Mouse (Mus musculus): ENCODE results near the gene Rab9. TPM values are rescaled to one million over a fixed set of nuclear protein-coding genes. Genes with fewer than 3 reads are reported as not detected.
"Not testable (repeated sequence)": the region's sequence is repeated elsewhere in the genome, so short reads cannot be mapped to it uniquely, and the experiment has no call there.

Rab9 gene
- polyA plus RNA-seq (2016; fragmentation: Nextera tagmentation; extraction: Ambion mirVana), result 41.1 and 43.2 TPM in 2 replicates

DNA sequence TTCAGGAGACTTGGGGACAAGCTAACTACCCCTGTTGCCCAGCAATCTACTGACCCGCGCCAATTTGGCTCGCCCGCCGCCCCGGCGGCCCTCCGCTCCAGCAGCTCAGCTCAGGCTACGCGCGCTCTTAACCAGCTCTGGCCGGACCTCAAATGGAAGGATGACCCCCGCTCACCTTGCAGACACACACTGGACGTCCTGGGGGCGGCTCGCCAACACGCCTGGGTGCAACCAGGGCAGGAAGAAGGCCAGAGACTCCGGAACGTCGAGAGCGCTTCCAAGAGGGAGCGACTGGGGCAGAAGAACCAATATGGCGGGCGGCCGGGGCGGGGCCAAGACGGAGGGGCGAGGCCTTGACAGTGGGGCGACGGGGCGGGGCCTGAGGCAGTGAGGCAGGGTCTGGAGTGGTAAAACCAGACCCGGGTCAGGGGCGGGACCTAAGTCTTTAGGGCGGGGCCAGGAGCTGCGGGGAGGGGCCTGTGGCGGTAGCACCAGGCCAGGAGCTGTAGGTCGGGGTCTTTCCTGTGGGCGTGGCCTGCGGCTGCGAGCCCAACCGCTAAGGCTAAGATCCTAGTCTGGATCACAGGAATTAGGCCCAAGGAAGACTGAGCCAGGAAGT lies at the start of gene Rab9:
TSS of gene Rab9 (minus strand) at position 503 of the 619 bp plus-strand sequence.
- H3K36me3 ChIP-seq, result peaks cover 19% of the 10 kb centered on the region
- H3K27me3 ChIP-seq (ENCODE audit: low read depth, poor library complexity, severe bottlenecking), result peaks cover 63% of the 10 kb centered on the region
- 14% methylated on average over 41 of the region's 41 CpGs for WGBS
- peak within 1 kb of the TSS; percentile 71 for H3K4me3 ChIP-seq
- H3K27ac ChIP-seq (replicated peaks), result peak within 1 kb of the TSS; percentile 90
- DNase-seq (ENCODE audit: low spot score), result peak; percentile 92
- peaks cover 7% of the 10 kb centered on the region; the same call in 1 of the 2 replicates for H3K4me1 ChIP-seq
- no peaks in the 10 kb centered on the region for H3K9me3 ChIP-seq (replicated peaks)

DNA sequence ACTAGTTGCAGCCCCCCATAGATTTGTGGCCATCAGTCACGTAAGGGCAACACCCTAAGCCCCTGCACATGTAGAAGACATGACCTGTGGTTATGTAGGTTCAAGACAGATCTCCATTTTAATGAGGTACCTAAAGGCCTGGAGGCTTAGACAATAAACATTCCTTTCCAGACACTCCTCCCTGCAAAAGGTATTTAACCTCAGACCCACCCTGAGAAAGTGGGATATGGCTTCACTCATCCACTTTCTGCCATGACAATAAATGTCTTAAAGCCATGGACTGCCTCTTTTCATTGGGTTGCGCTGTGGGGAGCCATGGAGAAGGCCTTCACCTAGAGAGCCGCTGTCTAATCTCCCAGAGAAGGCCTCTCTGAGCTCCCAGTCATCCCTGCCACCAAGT lies 48.5 kb upstream of the Rab9 start:
- DNase-seq (ENCODE audit: low spot score), result no peak
- no peaks in the 10 kb centered on the region for H3K9me3 ChIP-seq (replicated peaks)
- WGBS, result 90% methylated on average over 3 of the region's 3 CpGs
- no peak overlapping the region for H3K27ac ChIP-seq (replicated peaks)
- peaks cover 79% of the 10 kb centered on the region for H3K27me3 ChIP-seq (ENCODE audit: low read depth, poor library complexity, severe bottlenecking)
- no peaks in the 10 kb centered on the region for H3K36me3 ChIP-seq
- no peaks in the 10 kb centered on the region for H3K4me1 ChIP-seq
- no peak overlapping the region for H3K4me3 ChIP-seq

DNA sequence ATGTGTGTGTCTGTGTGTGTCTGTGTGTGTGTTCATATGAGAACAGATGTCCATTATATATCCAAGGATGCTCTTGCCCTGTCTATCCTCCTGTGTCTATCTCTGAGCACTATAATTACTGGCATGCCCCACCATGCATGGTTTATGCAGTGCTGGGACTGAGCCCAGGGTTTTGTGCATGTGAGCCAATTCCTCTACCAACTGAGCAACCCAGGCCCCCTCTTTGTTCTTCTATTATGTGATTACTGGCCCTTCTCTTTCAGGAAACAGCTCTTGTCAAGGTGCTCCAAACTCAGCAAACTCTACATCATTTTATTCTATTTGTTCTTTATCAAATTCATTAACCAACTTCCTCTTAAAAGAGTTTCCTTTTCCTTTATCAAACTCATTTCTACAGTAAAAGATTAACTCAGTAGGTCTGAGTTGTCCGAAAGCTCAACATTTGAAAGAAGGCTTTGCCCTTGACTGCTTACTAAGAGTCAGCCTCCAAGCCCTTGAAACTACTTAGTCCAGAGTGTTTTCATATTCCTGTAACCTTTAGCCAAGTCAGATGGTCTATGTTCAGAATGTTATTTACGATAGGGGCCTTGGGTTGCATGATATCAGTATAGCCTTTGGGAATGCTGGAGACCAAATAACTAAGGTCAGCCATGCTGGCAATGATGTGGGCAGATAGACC lies 46.1 kb upstream of the Rab9 start:
- no peak for DNase-seq (ENCODE audit: low spot score)
- Histone ChIP-seq H3K27ac (replicated peaks) (no peak overlapping the region), H3K4me1 (no peaks in the 10 kb centered on the region), H3K9me3 (replicated peaks) (no peaks in the 10 kb centered on the region), H3K4me3 (no peak overlapping the region), H3K36me3 (no peaks in the 10 kb centered on the region), H3K27me3 (ENCODE audit: low read depth, poor library complexity, severe bottlenecking) (peaks cover 76% of the 10 kb centered on the region)
- 96% methylated on average over 2 of the region's 2 CpGs for WGBS

DNA sequence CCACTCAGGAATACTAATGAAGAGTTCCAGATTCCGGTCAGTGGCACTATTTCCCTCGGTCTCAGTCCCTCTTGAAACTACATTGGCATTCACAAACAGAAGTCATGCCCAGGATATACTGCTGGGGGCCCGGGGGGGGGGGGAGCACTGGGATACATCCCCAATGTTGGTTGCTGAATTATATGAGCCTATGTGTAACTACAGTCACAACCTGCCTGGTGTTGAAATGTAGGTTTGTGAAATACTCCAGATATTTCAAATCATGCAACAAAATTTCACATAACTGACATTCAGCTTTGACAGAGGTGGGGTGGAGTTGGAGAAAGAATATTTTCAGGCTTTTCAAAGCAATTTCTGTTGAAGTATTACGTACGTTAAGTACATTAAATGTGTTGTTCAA lies 41.1 kb upstream of the Rab9 start:
- H3K27me3 ChIP-seq (ENCODE audit: low read depth, poor library complexity, severe bottlenecking), result peaks cover 80% of the 10 kb centered on the region
- 87% methylated on average over 5 of the region's 5 CpGs for WGBS
- no peaks in the 10 kb centered on the region for H3K4me1 ChIP-seq

DNA sequence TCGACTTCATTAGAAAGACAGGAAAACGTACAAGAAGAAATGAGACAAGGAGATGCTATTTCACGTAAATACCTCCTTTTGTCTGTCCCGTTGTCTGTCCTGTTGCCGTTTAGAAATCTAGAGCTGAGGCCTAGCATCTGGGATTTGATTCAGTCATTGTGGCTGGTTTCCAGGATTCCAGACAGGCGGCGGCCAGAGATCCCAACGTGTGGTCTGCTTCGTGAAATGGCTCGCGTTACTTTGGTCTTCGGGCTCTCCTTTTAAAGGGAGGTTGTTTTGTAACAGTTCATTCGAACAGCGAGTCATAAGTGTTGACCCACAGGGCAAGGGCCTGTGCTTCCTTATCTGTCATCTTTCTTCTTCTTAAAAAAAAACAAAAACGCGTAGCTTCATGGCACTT lies 38.7 kb upstream of the Rab9 start, which contains the start of gene Tceanc:
TSS of gene Tceanc (minus strand) at position 223 of the 400 bp plus-strand sequence.
- Histone ChIP-seq H3K4me1 (0 out of 2 replicates have a peak, but pooled peaks cover 3% of the 10 kb centered on the region), H3K36me3 (no peaks in the 10 kb centered on the region), H3K4me3 (no peak within 1 kb of the TSS), H3K27ac (replicated peaks) (no peak within 1 kb of the TSS), H3K27me3 (ENCODE audit: low read depth, poor library complexity, severe bottlenecking) (peaks cover 89% of the 10 kb centered on the region), H3K9me3 (replicated peaks) (no peaks in the 10 kb centered on the region)
- WGBS, result 81% methylated on average over 16 of the region's 16 CpGs
- DNase-seq (ENCODE audit: low spot score), result no peak

More for the DNA sequence above, 41.1 kb upstream of the Rab9 start:
- no peaks in the 10 kb centered on the region for H3K36me3 ChIP-seq
- no peak for DNase-seq (ENCODE audit: low spot score)
- no peaks in the 10 kb centered on the region for H3K9me3 ChIP-seq (replicated peaks)
- H3K27ac ChIP-seq (replicated peaks), result no peak overlapping the region
- no peak overlapping the region for H3K4me3 ChIP-seq

DNA sequence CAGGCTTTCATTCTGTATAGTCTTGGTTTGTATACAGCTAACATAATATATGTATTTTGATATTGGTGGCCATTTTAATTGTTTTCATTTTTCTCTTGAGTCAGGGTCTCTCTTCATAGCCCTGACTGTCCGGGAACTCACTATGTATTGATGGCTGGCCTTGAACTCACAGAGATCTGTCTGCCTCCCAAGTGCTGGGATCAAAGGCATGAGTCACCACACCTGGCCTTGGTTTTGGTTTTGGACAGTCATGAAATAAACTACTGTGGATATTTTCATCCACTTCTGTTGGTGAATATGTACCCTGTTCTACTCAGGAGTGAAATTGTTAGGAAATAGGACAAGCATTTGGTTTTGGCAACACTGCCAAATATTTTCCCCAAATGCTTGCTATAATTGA lies 37.0 kb upstream of the Rab9 start:
- Histone ChIP-seq H3K36me3 (no peaks in the 10 kb centered on the region), H3K4me1 (0 out of 2 replicates have a peak, but pooled peaks cover 3% of the 10 kb centered on the region), H3K4me3 (no peak overlapping the region), H3K27me3 (ENCODE audit: low read depth, poor library complexity, severe bottlenecking) (peaks cover 82% of the 10 kb centered on the region), H3K27ac (replicated peaks) (no peak overlapping the region), H3K9me3 (replicated peaks) (no peaks in the 10 kb centered on the region)
- DNase-seq (ENCODE audit: low spot score), result no peak
- WGBS, result 76% methylated on average over 1 of the region's 1 CpGs

DNA sequence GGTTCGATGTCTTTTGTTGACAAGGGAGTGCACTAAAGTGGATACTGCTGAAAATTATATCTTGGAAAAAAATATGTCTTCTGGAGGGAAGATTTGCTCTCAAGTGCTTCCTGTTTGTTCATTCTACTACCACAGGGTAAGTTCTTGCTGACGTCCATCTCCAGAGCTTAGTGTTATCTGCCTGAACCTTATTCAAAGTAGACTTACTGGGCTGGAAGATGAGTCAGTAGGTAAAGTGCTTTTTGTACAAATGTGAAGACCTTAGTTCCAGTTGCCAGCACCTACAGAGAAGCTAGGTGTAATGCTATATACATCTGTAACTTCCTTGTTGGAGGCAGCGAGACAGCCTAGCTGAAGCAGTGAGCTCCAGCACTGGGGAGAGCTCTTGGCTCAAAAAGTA lies 36.3 kb upstream of the Rab9 start:
- Histone ChIP-seq H3K36me3 (no peaks in the 10 kb centered on the region), H3K9me3 (replicated peaks) (no peaks in the 10 kb centered on the region), H3K27me3 (ENCODE audit: low read depth, poor library complexity, severe bottlenecking) (peaks cover 82% of the 10 kb centered on the region), H3K4me1 (0 out of 2 replicates have a peak, but pooled peaks cover 3% of the 10 kb centered on the region), H3K4me3 (no peak overlapping the region), H3K27ac (replicated peaks) (no peak overlapping the region)
- DNase-seq (ENCODE audit: low spot score), result no peak
- 90% methylated on average over 3 of the region's 3 CpGs for WGBS

DNA sequence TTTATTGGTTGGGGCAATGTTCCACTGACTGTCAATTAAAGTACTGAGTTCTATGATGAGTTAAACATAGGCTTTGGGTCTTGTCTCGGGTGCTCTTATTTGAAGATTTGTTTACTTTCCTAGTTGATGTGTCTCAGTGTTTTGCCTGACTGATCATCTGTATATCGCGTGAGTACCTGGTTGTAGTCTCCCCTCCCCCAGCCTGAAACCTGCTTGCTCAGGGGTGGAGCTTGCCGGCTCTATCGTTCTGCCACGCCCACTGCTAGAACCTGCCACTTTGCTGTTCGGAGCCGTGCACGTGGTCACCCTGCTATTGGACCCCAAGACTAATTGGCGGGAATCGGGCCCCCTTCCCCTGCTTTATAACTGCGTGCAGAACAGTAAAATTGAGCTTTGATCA lies 34.4 kb upstream of the Rab9 start:
- H3K36me3 ChIP-seq; H3K27ac ChIP-seq (replicated peaks); H3K4me1 ChIP-seq; H3K9me3 ChIP-seq (replicated peaks); H3K4me3 ChIP-seq; DNase-seq (ENCODE audit: low spot score): not testable (repeated sequence)
- 34% methylated on average over 12 of the region's 12 CpGs for WGBS
- peaks cover 80% of the 10 kb centered on the region for H3K27me3 ChIP-seq (ENCODE audit: low read depth, poor library complexity, severe bottlenecking)

DNA sequence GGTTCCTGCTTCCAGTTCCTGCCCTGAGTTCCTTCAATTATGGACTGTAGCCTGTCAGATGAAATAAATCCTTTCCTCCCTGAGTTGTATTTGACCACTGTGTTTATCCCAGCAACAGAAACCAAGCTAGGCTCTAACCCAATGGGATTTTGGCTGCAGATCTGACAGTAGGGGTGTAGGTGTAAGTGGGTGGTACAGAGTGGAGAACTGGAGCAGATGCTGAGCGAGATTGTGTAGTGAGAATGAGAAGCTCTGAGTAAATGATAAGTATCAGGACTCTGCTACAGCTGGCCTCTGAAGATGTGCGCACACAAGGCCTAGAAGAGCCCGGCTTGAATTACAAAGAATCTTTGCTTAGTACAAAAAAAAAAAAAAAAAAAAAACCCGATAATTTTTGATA lies 32.4 kb upstream of the Rab9 start:
- no peak for DNase-seq (ENCODE audit: low spot score)
- 0 out of 2 replicates have a peak, but pooled peaks cover 8% of the 10 kb centered on the region for H3K4me1 ChIP-seq
- H3K4me3 ChIP-seq, result no peak overlapping the region
- no peak overlapping the region for H3K27ac ChIP-seq (replicated peaks)
- no peaks in the 10 kb centered on the region for H3K36me3 ChIP-seq
- 93% methylated on average over 4 of the region's 4 CpGs for WGBS
- peaks cover 76% of the 10 kb centered on the region for H3K27me3 ChIP-seq (ENCODE audit: low read depth, poor library complexity, severe bottlenecking)
- no peaks in the 10 kb centered on the region for H3K9me3 ChIP-seq (replicated peaks)

DNA sequence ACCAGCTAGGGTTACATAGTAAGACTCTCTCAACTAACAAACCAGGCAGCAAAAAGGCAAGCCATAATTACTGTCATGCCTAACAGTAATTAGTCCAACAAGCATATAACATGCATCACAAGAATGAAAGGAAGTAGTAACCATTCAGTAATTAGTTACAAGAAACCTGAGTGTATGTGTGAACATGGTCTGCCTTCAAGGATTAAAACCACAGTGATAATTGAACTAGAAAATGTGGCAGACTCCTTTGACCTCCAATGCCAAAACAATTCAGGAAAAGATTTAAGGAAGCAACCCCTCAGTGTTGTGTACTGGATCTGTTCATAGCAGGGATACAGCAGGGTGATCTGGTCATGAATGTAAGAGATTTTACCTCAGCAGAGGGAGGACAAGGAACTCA lies 31.4 kb upstream of the Rab9 start:
- DNase-seq (ENCODE audit: low spot score), result no peak
- Histone ChIP-seq H3K27ac (replicated peaks) (no peak overlapping the region), H3K9me3 (replicated peaks) (no peaks in the 10 kb centered on the region), H3K4me1 (0 out of 2 replicates have a peak, but pooled peaks cover 8% of the 10 kb centered on the region), H3K27me3 (ENCODE audit: low read depth, poor library complexity, severe bottlenecking) (peaks cover 66% of the 10 kb centered on the region), H3K36me3 (no peaks in the 10 kb centered on the region), H3K4me3 (no peak overlapping the region)

DNA sequence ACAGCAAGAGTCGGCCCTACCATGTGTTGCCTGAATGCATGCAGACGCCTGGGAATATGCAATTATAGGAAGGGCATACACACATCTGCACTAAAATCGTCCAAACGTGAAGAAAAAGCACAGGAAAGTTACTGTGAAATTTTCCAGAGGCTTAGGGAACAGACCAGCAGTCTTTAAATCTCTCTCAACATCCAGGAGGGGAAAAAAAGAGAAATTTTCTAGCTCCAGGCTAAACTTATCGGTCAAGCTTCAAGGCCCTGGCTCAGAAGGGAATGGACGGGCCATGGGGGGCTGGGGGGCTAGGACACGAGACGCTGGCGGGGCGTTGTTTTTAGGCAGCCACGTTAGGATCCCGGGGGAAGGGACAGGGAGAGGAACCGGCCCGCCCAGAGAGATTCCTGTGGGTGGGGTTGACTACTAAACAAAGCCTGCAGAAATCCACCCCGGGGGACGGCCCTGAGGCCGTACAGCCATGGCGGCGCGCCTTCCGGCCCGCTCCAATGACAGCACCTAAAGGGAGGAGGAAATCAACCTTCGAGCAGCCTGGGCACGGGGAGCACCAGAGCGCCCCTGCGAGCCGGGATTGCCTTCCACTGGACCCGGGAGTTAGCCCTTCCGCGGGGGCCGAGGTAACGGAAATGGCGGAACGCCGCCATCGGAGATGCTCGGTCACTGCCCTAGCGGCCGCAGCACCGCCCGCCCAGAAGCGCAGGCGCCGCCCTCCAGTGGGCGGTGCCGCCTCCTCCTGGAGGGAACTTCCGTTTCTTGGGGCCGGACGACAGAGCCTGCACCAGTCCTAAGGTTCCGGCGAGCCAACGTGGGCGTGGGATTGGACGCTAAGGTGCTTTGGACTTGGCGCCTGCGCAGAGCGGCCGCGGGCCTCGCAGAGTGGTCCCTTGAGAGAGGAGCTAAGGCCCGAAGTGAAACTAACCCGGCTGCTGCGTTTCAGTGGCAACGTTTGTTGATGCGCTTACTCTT lies 30.4 kb upstream of the Rab9 start:
- Histone ChIP-seq H3K4me1 (0 out of 2 replicates have a peak, but pooled peaks cover 8% of the 10 kb centered on the region), H3K27me3 (ENCODE audit: low read depth, poor library complexity, severe bottlenecking) (peaks cover 66% of the 10 kb centered on the region), H3K27ac (replicated peaks) (peak overlapping the region; percentile 96), H3K9me3 (replicated peaks) (no peaks in the 10 kb centered on the region), H3K36me3 (peaks cover 3% of the 10 kb centered on the region), H3K4me3 (peak overlapping the region; percentile 64)
- DNase-seq (ENCODE audit: low spot score), result peak; percentile 90
- 22% methylated on average over 62 of the region's 65 CpGs for WGBS

DNA sequence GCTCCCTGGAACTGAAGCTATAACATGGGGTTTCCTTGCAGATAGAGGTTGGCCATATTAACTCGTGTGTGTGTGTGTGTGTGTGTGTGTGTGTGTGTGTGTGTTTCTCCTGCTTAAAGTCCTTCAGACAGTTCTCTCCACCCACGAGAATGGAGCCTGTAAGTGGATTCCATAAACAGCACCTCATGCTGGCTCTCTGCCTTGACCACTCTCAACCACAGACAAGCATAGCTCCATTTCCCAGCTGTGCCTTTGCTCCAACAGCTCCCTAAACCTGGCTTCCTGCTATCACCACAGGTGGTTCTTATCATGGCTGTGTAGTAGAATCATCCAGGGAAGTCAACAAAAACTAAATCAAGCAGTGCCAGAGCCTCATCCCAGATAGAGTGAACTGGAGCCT lies 24.8 kb upstream of the Rab9 start:
- H3K36me3 ChIP-seq, result peaks cover 22% of the 10 kb centered on the region
- no peak overlapping the region for H3K4me3 ChIP-seq
- DNase-seq (ENCODE audit: low spot score), result no peak
- peaks cover 75% of the 10 kb centered on the region for H3K27me3 ChIP-seq (ENCODE audit: low read depth, poor library complexity, severe bottlenecking)
- 86% methylated on average over 2 of the region's 2 CpGs for WGBS
- no peak overlapping the region for H3K27ac ChIP-seq (replicated peaks)
- 0 out of 2 replicates have a peak, but pooled peaks cover 5% of the 10 kb centered on the region for H3K4me1 ChIP-seq
- H3K9me3 ChIP-seq (replicated peaks), result no peaks in the 10 kb centered on the region
